Mouse (Mus musculus) midbrain, embryonic 16.5 days (tissue): ENCODE results near the gene Myh7. TPM values are rescaled to one million over a fixed set of nuclear protein-coding genes. Genes with fewer than 3 reads are reported as not detected.
A peak's percentile ranks its signal among the peaks of the same experiment; 100 is the strongest.
"Not testable (repeated sequence)": the region's sequence is repeated elsewhere in the genome, so short reads cannot be mapped to it uniquely, and the experiment has no call there.

Experiments used
- ATAC-seq: fragments of 200-750 bp; cut with Nextera tagmentation; 2 replicates; pipeline ENCODE4 v1.8.0; 2017; ENCODE audit warnings: moderate TSS enrichment
- H3K27ac ChIP-seq: fragments of 300-500 bp; sonication (generic); 2 replicates; pipeline ENCODE4 v1.5.1; 2014; ENCODE audit warnings: mild to moderate bottlenecking, low read length, mixed read lengths
- H3K27me3 ChIP-seq: fragments of 300-500 bp; sonication (generic); 2 replicates; pipeline ENCODE4 v1.6.1; 2014; ENCODE audit warnings: low read depth, low read length, mixed read lengths; ENCODE audit not compliant: control insufficient read depth, insufficient read depth
- H3K36me3 ChIP-seq: fragments of 300-500 bp; sonication (generic); 2 replicates; pipeline ENCODE4 v1.6.1; 2014; ENCODE audit warnings: mild to moderate bottlenecking, low read length, moderate library complexity, mixed read lengths; ENCODE audit not compliant: control insufficient read depth, insufficient read depth
- H3K4me1 ChIP-seq: fragments of 300-500 bp; sonication (generic); 2 replicates; pipeline ENCODE4 v1.6.1; 2014; ENCODE audit warnings: mild to moderate bottlenecking, low read length, mixed read lengths; ENCODE audit not compliant: control insufficient read depth, insufficient read depth
- H3K4me2 ChIP-seq: fragments of 300-500 bp; sonication (generic); 2 replicates; pipeline ENCODE4 v1.6.1; 2014; ENCODE audit warnings: mild to moderate bottlenecking, low read length, mixed read lengths
- H3K4me3 ChIP-seq: fragments of 300-500 bp; sonication (generic); 2 replicates; pipeline ENCODE4 v1.5.1; 2014; ENCODE audit warnings: low read depth, mild to moderate bottlenecking, low read length, moderate library complexity, mixed read lengths
- H3K9ac ChIP-seq: fragments of 300-500 bp; sonication (generic); 2 replicates; pipeline ENCODE4 v1.6.1; 2014; ENCODE audit warnings: low read depth, low read length, mixed read lengths
- H3K9me3 ChIP-seq: fragments of 300-500 bp; sonication (generic); replicated peaks from 2 replicates; pipeline ENCODE4 v1.6.1; 2014; ENCODE audit warnings: mild to moderate bottlenecking, low read length, mixed read lengths; ENCODE audit not compliant: control insufficient read depth, poor library complexity, severe bottlenecking
- WGBS: fragments of 180-500 bp; shearing (Covaris S2); extraction: QIAGEN DNeasy Blood & Tissue Kit; methylation state at CpG from one replicate; pipeline ENCODE4 v1.1.7; 2014; 5-methylcytosine and 5-hydroxymethylcytosine counted together
- polyA plus RNA-seq: library from polyadenylated mRNA; unstranded; fragments of >200 nt; fragmentation: Nextera tagmentation; extraction: Ambion mirVana; gene quantifications from 2 replicates; pipeline ENCODE4 v1.2.1, GENCODE M21; 2015

Gene Myh7
- polyA plus RNA-seq, 1 experiment from 2014 or later: 7.7 TPM

DNA sequence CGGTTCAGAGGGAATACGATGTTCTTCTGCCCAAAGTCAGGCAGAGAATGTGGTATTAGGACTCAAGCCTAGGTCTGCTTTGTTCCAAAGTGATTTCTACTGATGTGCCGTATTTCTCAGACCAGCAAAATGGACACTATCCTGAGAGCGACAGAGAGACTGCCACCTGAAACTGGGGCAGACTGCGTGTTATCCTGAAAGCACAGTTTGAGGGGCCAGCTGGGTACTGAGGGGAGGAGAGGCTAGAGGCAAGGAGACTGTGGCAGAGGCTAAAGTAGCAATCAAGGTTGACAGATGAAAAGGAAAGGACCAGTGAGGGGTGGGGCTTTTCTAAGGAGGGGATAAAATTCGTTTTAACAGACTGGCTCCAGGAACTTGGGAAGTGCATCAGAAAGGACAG lies 6.4 kb upstream of the Myh7 start:
- 83% methylated on average over 6 of the region's 6 CpGs for WGBS
- ATAC-seq: no peak
- Histone ChIP-seq H3K36me3 (no peaks in the 10 kb centered on the region), H3K4me2 (no peak overlapping the region), H3K4me1 (peaks cover 13% of the 10 kb centered on the region), H3K27ac (no peak overlapping the region), H3K27me3 (no peaks in the 10 kb centered on the region), H3K9me3 (no peaks in the 10 kb centered on the region), H3K4me3 (no peak overlapping the region), H3K9ac (no peak overlapping the region)

DNA sequence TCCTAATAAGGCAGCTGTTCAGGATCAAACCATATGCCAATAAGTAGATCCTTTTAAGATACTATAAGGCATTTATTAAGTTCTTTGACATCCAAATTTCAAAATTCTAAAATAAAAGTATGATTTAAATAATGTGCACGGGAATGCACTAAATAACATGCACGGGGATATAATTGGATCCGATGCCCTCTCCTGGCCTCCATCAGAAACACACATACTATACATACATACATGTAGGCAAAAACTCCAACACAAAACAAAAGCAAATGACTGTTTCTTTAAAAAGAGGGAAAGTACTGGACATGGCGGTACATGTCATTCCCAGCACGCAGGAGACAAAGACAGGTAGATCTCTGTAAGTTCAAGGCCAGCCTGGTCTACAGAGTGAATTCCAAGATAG lies 5.4 kb upstream of the Myh7 start:
- not testable (repeated sequence) for H3K4me2 ChIP-seq, H3K9ac ChIP-seq, H3K27me3 ChIP-seq, ATAC-seq, H3K4me3 ChIP-seq, H3K27ac ChIP-seq, H3K36me3 ChIP-seq, H3K9me3 ChIP-seq
- WGBS: 82% methylated on average over 5 of the region's 5 CpGs
- H3K4me1 ChIP-seq: peaks cover 22% of the 10 kb centered on the region

DNA sequence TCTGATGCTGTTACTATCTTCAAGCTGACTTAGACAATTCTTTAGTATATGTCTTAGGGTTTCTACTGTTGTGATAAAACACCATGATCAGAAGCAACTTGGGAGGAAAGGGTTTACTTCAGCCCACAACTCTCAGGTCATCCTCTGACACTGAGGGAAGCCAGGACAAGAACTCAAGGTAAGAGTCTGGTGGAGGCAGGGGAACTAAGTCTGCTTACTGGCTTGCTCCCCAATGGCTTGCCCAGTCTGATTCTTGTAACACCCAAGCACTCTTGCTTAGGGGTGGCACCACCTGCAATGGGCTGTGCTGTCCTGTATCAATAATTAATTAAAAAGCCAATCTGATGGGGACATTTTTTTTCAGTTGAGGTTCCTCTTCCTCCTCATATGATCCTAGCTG lies 4.3 kb upstream of the Myh7 start:
- no peak for ATAC-seq
- Histone ChIP-seq H3K9me3 (no peaks in the 10 kb centered on the region), H3K4me1 (peaks cover 34% of the 10 kb centered on the region), H3K4me3 (no peak overlapping the region), H3K4me2 (no peak overlapping the region), H3K27ac (no peak overlapping the region), H3K27me3 (no peaks in the 10 kb centered on the region), H3K36me3 (no peaks in the 10 kb centered on the region), H3K9ac (no peak overlapping the region)

DNA sequence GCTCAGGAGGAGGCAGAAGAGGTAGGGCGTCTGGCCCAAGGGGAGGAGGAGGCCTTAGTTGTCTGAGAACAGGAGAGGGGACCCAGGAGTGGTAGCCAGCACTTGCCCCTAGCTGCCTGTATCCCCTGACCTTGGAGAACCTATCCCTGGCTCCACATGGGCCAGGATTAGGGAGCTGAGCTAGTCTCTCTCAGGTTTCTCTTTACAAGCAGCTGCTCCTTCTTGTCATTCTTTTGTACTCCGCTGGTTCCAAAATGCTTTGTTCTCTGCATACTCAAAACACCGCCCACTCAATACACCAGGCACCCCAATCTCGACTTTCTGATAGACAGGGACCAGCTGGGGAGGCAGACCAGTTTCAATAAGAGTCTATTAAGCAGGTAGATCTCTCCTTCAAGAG lies 2.9 kb upstream of the Myh7 start:
- no peaks in the 10 kb centered on the region for H3K27me3 ChIP-seq
- WGBS: 32% methylated on average over 4 of the region's 4 CpGs
- peaks cover 34% of the 10 kb centered on the region for H3K4me1 ChIP-seq
- no peak overlapping the region for H3K4me2 ChIP-seq
- no peaks in the 10 kb centered on the region for H3K36me3 ChIP-seq
- no peak overlapping the region for H3K9ac ChIP-seq
- 0 out of 2 replicates have a peak overlapping the region, but pooled peaks have one; percentile 3 for H3K27ac ChIP-seq
- H3K9me3 ChIP-seq: no peaks in the 10 kb centered on the region
- ATAC-seq: no peak
- H3K4me3 ChIP-seq: no peak overlapping the region

DNA sequence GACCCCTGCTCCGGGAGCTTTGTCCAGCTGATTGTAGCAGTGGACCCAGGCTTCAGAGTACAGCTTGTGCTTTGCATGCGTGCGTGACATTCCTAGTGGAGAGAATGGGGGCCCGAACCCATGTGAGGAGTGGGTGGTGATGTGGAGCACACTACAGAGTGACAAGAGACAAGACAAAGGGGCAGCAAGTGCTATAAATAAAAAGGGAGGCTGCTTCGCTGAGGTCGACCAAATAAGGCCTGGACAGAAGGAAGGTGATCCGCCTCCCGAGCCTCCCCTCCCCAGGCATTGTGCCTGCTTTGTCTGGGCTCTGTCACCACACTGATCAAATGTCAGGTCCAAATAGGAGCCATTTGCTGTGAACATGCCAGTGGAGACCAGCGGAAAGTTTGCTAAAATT lies 2.4 kb upstream of the Myh7 start:
- H3K9ac ChIP-seq: no peak overlapping the region
- no peak overlapping the region for H3K4me2 ChIP-seq
- peaks cover 34% of the 10 kb centered on the region for H3K4me1 ChIP-seq
- peak overlapping the region; percentile 93 for H3K27ac ChIP-seq
- no peaks in the 10 kb centered on the region for H3K36me3 ChIP-seq
- no peaks in the 10 kb centered on the region for H3K9me3 ChIP-seq
- WGBS: 36% methylated on average over 9 of the region's 9 CpGs
- H3K27me3 ChIP-seq: no peaks in the 10 kb centered on the region
- no peak for ATAC-seq
- H3K4me3 ChIP-seq: no peak overlapping the region

DNA sequence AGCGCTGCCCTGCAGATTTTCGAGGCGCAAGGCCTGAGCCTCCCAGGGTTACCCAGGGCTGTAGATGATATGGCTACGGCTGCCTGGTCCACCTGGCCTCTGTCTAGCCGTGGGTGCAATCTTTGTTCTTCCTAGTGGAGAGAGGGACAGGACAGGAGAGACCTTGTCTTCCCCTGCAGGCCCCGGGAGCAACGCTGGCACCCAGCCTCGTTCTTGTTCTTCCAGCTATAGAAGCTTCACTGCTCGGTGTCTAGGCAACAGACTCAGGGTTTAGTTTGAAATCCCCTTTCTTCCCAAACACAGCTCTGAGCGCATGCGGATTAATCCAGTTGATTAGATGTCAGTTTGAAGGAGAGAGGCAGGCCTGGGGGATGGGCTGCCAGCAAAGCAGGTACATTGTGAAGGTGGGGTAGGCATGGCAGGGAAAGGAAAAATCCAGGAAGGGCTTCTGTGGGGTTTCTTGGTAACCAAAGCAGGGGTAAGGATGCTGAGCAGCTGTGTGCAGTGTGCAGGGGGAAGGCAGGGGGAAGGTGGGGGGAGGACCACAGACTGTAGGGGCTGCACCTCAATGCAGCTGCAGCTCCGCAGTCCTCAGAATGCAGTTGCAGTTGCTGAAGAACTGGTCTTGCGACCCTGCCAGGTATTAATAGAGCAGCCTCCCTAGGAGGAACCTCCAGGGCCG lies 1.2 kb upstream of the Myh7 start:
- peak overlapping the region; percentile 1; the same call in 1 of the 2 replicates for H3K4me2 ChIP-seq
- no peaks in the 10 kb centered on the region for H3K9me3 ChIP-seq
- peaks cover 34% of the 10 kb centered on the region for H3K4me1 ChIP-seq
- peak overlapping the region; percentile 93 for H3K27ac ChIP-seq
- 9% methylated on average over 14 of the region's 14 CpGs for WGBS
- ATAC-seq: peak; percentile 87
- no peak overlapping the region for H3K4me3 ChIP-seq
- H3K27me3 ChIP-seq: no peaks in the 10 kb centered on the region
- no peaks in the 10 kb centered on the region for H3K36me3 ChIP-seq
- H3K9ac ChIP-seq: peak overlapping the region; percentile 16; the same call in 1 of the 2 replicates

DNA sequence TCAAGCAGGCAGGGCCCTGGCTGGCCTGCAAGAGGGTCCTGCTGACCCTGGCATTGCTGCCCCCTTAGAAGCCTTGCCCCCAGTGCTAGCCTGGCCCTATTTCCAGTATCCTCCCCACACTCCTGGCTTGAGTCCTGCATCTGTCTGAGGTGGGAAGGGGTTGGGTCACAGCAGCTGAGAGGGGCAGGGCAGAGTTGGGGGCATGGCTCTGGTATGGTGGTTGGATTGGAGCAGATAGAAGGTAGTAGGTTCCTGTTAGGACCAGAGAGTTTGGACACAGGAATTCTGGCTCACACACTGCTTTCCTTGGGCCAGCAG lies 402 bp upstream of the Myh7 start:
- ATAC-seq: peak; percentile 40
- H3K9ac ChIP-seq: no peak overlapping the region

DNA sequence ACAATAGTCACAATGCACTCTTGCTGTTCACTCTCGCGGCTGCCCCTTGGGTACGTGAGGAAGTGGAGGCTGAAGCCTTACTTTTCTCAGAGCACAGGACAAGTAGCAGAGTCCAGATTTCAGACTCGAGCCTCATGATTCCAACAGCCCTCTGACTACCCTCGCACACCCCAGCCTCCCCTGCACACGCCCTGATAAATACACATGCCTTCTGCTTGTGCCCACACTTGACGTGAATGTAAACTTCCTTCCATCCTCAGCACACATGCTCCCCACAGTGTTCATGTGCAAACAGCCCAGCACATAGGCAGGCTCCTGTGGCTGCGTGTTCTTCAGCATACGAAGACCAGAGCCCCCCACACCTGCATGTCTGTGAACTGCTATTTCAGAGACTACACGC lies 790 bp downstream of the Myh7 start:
- ATAC-seq: no peak
- H3K4me2 ChIP-seq: no peak overlapping the region
- H3K36me3 ChIP-seq: no peaks in the 10 kb centered on the region
- no peaks in the 10 kb centered on the region for H3K27me3 ChIP-seq
- H3K4me1 ChIP-seq: peaks cover 43% of the 10 kb centered on the region
- no peak overlapping the region for H3K4me3 ChIP-seq
- 71% methylated on average over 10 of the region's 10 CpGs for WGBS
- H3K9me3 ChIP-seq: no peaks in the 10 kb centered on the region
- no peak overlapping the region for H3K27ac ChIP-seq
- no peak overlapping the region for H3K9ac ChIP-seq

More for the DNA sequence above, 402 bp upstream of the Myh7 start:
- no peak overlapping the region for H3K4me3 ChIP-seq
- no peaks in the 10 kb centered on the region for H3K36me3 ChIP-seq
- no peaks in the 10 kb centered on the region for H3K9me3 ChIP-seq
- peaks cover 42% of the 10 kb centered on the region for H3K4me1 ChIP-seq
- peak overlapping the region; percentile 93 for H3K27ac ChIP-seq
- no peak overlapping the region for H3K4me2 ChIP-seq
- H3K27me3 ChIP-seq: no peaks in the 10 kb centered on the region

DNA sequence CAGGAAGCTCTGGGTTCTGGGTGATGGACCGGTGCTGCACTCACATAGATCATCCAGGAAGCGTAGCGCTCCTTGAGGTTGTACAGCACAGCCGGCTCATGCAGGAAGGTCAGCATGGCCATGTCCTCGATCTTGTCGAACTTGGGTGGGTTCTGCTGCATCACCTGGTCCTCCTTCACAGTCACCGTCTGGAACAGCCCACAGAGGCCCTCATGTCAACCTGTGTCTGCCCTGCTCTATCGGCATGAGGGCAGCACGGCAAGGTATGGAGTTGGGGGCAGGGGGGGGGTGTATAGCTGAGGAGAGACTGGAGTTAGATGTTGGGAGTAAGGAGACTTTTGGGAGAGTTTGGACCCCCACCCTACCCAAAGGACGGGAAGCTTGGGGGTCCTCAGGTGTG lies 2.2 kb downstream of the Myh7 start:
- Histone ChIP-seq H3K27me3 (no peaks in the 10 kb centered on the region), H3K9me3 (no peaks in the 10 kb centered on the region), H3K27ac (no peak overlapping the region), H3K36me3 (no peaks in the 10 kb centered on the region), H3K4me1 (peaks cover 43% of the 10 kb centered on the region), H3K4me2 (no peak overlapping the region), H3K9ac (no peak overlapping the region), H3K4me3 (no peak overlapping the region)
- ATAC-seq: no peak
- WGBS: 96% methylated on average over 10 of the region's 10 CpGs
